Mouse (Mus musculus) gastrocnemius, adult 18-20 months (tissue): ENCODE results near the gene Rdm1. TPM values are rescaled to one million over a fixed set of nuclear protein-coding genes. Genes with fewer than 3 reads are reported as not detected.
"Not testable (repeated sequence)": the region's sequence is repeated elsewhere in the genome, so short reads cannot be mapped to it uniquely, and the experiment has no call there.

ENCODE experiments used
- DNase-seq: peaks from one replicate; pipeline ENCODE4 v3.0.0; 2021; ENCODE audit warnings: low spot score
- total RNA-seq, 2 experiments: library from RNA; stranded (reverse); gene quantifications; 2 replicates each; pipeline ENCODE4 v1.2.3; 2021

Rdm1 gene
- total RNA-seq, 2 experiments from 2014 or later, result 30.1 to 31.5 TPM

DNA sequence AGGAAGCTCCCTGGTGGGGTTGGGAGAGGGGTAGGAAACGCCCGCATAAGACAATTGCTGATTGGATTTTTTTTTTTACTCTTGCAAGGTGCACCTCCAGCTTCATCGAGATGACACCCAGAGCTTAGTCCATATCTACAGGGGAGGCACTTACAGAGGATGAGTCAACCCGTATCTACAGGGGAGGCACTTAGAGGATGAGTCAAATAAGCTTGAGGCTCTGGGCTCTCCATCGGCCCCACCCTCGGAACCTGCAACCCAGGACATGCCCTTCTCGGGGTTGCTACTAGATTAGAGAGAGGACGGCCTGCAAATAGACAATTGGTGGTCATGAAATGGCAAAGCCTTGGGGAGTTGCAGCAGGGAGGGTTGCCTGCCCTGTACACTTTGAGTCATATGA, 10.9 kb upstream of the Rdm1 start:
- DNase-seq, result no peak

DNA sequence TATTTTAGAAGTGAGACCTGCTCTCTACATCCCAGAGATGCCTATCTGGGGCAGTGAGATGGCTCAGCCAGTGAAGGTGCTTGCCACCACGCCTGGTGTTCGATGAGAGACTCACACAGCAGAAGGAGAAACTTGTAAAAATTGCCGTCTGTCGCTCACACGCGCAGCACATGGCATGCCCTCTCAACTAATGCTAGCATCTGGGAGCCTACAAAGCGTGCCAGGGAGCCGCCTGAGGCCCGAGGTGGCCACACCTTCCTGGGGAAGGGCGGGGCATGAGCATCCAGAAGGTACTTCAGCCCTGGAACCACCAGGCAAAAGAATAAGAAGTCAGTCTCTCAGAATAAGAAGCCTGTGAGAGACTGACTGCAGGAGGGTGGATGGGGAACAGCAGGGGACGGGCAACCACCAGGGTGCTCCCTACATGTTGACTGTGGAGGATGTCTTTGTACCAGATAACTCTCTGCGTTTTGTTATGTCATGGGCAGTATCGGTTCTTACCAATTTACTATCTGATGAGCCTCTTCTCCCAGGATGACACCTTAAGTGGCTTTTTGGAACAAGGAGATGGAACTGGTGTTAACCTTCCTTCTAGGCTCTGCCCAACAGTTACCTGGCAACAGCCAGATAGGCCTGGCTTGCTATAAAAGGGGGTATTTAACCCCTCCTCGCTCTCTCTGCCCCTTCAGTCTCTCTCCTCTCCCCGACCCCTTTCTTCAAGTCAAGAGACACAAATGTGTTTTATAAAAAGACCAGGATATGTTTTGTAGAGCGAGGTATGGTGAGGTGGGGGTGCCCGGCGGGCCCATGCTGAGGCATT, 9.8 kb upstream of the Rdm1 start:
- DNase-seq, result no peak

DNA sequence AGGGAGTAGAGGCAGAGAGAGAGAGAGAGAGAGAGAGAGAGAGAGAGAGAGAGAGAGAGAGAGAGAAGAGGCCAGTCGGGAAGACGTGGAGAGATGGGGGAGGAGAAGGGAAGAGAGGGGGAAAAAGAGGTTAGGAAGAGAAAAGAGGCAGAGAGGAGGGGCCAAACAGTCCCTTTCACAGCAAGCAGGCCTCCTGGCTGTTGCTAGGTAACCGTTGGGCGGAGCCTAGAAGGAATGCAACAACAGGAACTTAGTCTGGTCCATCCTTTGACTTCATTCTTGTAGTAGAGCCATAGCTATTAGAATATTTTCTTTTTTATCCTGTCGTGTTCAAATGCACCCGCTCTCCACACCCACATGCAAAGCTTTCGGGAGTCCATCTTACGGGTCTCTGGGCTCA, 9.1 kb upstream of the Rdm1 start:
- no peak for DNase-seq

DNA sequence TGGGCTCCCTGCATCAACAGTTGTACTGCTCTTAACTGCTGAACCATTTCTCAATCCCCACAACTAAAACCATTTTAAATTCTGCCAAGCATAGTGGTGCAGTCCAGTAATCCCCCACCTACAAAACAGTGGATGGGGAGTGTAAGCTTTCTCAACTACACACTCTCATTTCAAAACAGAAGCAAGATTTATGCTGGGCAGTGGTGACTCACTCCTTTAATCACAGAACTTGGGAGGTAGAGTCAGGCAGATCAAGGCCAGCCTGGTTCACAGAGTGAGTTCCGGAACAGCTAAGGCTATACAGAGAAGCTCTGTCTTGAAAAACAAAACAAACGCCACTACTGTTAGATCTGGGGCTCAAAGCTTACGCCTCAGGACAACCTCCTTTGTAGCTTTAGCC, 8.4 kb upstream of the Rdm1 start:
- no peak for DNase-seq

DNA sequence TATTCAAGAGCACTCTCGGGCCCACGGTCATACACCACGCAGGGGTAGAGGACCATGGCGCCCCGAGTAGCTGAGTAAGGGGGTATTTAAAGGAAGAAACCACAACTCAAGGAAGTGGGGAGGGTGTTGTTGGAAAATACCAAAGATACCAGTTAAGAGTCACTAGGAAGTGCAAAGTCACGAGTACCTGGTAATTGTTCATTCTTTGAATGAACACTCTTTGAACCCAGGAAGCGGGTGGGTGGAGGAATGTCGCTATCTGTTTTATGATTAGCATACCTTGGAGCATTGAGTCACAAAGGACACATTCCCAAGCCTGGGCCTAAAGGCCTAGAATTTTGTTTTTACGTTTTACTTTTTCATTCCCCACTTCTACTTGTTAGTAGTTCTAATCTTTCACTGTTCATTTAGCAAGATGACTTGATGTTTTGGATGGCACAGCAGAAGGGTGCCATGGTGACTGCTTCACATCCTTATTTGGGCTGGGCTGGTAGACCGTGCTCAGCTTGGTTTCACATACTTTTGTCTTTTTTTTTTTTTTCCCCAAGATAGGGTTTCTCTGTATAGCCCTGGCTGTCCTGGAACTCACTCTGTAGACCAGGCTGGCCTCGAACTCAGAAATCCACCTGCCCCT, 6.9 kb upstream of the Rdm1 start:
- not testable (repeated sequence) for DNase-seq

DNA sequence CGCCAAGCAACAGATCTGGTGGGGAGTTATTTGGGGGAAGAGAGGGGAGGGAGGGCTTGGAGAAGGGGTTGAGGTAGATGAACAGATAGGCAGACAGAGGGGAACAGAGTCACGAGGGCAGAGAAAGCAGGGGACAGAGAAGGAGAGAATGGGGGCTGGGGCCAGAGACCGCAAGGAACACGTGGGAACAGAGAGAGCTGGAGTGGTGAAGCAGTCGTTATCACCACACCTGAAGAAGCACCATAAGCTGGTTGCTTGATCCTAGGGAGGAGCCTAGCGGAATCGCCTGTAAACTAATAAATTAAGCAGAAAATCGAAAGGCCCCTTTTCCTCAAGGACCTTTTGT, 373 bp upstream of the Rdm1 start:
- no peak for DNase-seq

DNA sequence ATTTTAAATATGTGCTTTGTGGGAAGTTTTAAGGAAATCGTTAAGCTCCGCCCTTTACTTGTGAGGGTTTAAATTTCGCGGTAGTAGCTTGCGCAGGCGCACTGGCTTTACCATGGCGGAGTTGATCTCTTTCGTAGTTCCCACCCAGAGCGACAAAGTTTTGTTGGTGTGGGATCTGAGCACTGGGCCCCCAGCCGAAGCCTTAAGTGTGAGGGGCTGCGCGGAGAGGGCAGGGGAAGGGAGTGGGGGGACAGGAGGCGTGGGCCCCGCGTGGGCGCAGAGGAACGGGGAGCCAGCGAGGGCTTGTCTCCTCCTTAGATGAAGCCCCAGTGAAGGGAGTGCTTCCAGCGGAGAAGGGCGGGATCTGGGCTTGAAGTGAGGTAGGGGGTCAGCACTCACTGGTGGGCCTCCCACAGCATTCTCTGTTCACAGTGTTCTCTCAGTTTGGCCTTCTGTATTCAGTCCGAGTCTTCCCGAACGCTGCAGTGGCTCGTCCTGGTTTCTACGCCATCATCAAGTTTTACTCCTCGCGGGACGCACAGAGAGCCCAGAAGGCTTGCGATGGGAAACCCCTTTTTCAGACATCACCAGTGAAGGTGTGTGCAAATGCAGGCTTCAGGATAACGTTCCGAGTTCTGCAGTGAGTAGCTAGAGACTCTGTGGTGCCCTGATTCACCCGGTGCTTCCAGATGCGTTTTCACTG, 1.0 kb downstream of the Rdm1 start:
- peak; percentile 88 for DNase-seq

DNA sequence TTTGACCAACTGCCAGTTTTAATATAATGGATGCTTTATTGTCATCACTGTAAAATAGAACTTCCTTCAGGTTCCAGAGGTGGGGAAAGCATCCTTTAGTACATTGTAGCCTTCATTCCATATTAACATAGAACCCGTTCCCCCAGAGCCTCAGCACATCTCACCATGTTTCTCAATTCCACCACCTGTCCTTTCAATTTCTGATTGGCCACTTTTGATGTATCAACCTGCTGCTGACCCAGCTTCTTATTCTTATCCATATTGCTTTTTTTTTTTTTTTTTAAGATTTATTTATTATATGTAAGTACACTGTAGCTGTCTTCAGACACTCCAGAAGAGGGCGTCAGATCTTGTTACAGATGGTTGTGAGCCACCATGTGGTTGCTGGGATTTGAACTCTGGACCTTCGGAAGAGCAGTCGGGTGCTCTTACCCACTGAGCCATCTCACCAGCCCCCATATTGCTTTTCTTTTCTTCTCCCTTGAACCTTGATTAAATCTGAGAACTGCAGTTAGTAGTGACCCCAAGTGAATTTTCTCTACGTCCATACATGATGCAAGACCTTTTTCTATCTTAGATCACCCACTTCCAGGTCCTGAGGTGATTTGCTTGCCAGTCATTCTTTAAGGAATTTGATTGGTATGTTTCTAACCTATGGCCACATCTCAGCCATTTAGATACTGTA, 1.9 kb downstream of the Rdm1 start:
- DNase-seq, result not testable (repeated sequence)

DNA sequence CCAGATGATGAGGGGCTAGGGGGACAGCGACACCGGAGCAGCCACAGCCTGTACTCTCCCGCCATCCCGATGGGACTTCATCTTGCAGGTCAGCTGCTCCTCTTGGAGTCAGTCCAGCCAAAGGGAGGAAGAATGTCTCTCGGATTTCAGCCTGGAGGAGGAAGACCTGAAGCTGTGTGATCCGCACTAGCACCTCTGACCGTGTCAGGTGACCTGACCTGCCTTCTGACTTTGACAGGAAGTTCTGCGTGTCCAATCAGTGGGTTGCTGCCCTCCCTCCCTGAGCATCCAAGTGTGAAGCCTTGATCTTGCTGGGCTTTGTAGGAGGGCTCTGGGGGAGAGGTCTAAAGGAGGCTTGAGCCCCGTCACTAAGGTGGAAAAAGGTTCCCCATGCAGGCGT, 8.7 kb downstream of the Rdm1 start:
- DNase-seq, result no peak

DNA sequence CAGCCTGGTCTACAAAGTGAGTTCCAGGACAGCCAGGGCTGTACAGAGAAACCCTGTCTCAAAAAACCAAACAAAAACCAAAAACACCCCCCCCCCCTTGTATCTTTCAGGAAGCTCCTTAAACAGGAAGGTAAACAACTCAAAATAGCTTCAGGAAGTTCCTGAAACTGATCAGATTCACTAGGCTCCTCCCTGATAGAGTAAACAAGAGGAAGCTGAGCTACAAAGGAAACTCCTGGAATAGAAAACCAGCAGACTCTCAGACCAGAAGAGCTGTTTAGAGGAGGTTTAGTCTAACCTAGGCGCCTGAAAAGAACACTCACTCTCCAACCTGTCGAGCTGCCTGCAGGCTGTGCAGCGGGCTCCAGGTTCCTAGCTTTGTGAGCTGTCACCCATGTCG, 12.8 kb downstream of the Rdm1 start:
- no peak for DNase-seq

DNA sequence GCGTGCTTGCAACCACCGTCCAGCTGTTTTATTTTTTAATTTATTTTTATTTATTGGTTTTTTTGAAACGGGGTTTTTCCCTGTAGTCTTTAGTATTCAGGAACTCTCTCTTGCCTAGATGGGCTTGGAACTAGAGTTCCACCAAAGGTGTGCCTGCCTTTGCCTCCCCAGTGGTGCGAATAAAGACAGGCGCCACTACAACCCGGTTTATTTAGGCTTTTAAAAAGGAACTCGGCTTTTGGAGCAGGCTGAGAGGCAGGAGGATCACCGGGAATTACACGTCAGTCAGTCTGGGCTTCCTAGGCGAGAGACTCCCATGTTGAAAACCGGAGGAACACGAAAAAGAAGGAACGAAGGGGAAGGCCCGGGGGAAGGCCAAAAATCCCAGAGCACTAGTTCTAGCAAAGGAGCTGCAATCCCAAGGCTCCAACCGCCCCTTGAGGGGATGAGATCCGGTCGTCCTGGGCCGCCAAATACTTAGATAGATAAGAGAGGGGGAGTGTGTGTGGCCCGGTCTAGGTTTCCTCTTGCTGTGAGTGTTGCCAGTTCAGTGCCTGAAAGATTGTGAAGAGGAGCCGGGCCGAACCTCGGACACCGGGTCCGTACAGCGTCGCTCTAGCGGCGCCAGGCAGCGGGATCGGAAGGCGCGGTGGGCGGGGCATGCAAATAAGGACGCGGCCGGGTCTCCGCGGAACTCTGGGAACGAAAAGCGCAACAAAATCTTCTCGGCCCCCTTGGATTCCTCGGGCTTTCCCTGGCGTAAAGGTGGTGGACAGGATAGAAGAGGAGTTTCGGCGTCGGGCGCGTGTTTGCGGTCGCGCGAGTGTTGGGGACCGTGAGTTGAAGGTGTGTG, 14.1 kb downstream of the Rdm1 start:
- peak; percentile 78 for DNase-seq

DNA sequence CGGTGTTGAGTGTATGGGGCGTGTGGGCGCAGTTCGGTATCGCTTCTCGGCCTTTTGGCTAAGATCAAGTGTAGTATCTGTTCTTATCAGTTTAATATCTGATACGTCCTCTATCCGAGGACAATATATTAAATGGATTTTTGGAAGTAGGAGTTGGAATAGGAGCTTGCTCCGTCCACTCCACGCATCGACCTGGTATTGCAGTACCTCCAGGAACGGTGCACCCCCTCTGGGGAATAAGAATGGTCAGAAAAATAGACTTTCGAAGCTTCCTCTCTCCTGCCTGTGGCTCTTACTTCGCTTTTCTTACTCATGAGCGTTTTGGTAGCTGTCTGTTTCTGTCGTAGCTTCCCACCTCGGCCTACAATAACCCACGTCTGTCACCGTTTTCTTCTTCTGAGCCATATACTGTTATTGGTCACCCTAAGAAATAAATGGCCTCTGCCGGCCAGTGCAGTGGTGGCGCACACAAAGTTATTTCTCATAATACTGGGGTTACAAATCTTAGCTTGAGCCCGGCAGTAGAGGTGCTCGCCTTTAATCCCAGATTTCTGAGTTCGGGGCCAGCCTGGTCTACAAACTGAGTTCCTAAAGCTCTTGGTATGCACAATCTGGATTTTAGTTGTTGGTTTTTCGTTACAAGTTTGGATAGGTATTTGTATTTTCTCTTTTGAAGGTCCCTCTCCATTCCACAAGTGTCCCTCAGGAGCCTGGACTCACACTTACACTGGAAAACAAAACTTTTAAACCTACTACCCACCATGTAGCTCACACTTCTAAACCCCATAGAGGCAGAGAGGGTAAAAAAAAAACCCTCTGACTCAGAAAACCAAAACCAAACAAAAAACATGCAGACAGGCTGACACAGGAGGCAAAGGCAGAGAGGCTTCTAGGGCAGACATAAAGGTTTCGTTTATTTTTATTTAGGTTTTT, 15.0 kb downstream of the Rdm1 start:
- not testable (repeated sequence) for DNase-seq

DNA sequence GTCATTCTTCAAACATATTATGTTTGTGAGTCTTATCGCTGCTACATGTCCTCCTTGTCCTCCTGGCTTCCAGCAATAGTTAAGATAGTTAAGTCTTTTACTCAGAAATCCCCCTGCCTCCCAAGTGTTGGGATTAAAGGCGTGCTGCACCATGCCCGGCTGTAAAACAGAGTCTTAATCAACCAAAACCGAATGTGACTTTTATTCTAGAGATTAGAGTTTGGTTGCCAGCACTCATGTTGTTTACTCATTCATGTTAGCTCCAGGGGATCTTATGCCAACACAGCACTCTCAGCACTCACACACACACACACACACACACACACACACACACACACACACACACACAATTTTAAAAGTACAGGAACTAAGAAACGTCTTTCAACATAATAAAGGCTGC, 15.9 kb downstream of the Rdm1 start:
- DNase-seq, result no peak

DNA sequence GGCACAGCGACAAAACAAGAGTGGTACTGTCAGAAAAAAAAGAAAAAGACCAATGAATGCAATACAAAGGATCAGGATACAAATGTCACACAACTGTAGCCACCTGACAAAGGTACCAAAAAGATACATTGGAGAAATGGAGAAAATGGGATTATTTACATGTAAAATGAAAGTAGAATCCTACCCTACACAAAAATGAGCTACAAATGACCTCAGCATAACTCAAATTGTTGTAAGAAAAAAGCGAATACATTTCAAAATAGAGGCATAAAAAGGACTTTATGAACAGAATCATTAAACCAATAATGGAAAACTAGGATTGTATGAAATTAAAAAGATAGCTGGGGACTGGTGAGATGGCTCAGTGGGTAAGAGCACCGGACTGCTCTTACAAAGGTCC, 17.6 kb downstream of the Rdm1 start:
- no peak for DNase-seq

DNA sequence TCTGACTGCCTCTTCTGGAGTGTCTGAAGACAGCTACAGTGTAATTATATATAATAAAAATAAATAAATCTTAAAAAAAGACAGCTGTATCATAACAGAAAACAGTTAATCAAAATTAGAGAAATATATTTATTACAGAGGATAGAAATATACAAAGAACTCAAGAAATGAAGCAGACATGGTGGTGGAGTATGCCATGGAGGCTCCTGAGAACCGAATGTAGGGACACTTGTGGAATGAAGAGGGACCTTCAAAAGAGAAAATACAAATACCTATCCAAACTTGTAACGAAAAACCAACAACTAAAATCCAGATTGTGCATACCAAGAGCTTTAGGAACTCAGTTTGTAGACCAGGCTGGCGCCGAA, 18.0 kb downstream of the Rdm1 start:
- not testable (repeated sequence) for DNase-seq

DNA sequence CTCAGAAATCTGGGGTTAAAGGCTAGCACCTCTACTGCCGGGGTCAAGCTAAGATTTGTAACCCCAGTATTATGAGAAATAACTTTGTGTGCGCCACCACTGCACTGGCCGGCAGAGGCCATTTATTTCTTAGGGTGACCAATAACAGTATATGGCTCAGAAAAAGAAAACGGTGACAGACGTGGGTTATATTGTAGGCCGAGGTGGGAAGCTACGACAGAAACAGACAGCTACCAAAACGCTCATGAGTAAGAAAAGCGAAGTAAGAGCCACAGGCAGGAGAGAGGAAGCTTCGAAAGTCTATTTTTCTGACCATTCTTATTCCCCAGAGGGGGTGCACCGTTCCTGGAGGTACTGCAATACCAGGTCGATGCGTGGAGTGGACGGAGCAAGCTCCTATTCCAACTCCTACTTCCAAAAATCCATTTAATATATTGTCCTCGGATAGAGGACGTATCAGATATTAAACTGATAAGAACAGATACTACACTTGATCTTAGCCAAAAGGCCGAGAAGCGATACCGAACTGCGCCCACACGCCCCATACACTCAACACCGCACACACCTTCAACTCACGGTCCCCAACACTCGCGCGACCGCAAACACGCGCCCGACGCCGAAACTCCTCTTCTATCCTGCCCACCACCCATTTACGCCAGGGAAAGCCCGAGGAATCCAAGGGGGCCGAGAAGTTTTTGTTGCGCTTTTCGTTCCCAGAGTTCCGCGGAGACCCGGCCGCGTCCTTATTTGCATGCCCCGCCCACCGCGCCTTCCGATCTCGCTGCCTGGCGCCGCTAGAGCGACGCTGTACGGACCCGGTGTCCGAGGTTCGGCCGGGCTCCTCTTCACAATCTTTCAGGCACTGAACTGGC, 18.7 kb downstream of the Rdm1 start:
- peak; percentile 58 for DNase-seq

DNA sequence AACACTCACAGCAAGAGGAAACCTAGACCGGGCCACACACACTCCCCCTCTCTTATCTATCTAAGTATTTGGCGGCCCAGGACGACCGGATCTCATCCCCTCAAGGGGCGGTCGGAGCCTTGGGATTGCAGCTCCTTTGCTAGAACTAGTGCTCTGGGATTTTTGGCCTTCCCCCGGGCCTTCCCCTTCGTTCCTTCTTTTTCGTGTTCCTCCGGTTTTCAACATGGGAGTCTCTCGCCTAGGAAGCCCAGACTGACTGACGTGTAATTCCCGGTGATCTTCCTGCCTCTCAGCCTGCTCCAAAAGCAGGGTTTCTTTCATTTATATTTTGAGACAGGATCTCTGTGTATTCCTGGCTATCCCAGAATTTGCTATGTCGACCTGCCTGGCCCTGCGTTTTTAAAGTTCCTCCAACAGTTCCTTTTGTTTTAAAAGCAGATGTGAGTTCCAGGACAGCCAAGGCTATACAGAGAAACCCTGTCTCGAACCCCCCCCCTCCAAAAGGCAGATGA, 19.3 kb downstream of the Rdm1 start:
- not testable (repeated sequence) for DNase-seq

DNA sequence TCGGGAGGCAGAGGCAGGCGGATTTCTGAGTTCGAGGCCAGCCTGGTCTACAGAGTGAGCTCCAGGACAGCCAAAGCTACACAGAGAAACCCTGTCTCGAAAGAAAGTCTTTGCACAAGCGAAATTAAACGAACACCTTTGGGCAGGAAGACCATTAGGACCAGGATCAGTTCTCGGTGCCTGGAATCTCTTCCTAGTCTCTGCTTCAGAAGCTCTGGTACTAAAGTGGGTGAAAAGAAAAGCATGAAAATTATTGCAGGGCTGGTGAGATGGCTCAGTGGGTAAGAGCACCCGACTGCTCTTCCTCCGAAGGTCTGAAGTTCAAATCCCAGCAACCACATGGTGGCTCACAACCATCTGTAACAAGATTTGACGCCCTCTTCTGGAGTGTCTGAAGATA, 20.1 kb downstream of the Rdm1 start:
- not testable (repeated sequence) for DNase-seq

DNA sequence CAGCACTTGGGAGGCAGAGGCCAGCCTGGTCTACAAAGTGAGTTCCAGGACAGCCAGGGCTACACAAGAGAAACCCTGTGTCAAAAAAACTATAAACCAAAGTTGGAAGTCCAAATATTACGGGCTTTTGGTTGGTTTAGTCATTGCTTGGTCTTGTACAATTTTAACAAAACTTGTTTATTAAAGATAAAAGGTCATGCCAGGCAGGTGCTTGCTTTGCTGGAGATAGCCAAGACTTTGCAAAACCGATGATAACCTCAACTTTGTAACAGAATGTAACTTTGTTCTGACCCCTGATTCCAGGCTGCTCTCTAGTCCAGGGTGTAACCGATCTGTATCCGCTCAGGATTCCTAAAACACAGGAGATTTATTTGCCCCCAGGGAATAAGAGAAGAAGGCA, 29.4 kb downstream of the Rdm1 start:
- no peak for DNase-seq
